Mouse (Mus musculus) adipocyte (in vitro differentiated cells): ENCODE measurements around the gene Olfr125.

Source experiments
- DNase-seq: peaks from one replicate; pipeline ENCODE4 v3.0.0-alpha.2; 2016; ENCODE audit warnings: low spot score

Olfr125 gene

GRCm38 (mm10) chr17:37832649-37833048, at the start of gene Olfr125:
TSS of gene Olfr125 (plus strand) at chr17:37832949.
- DNase-seq: no peak

- no peak for DNase-seq
Measured at GRCm38 (mm10) chr17:37793229-37793628, 39.5 kb upstream of the Olfr125 start, which contains the start of gene Olfr123. TSS of gene Olfr123 (plus strand) at chr17:37793529.

- DNase-seq: no peak
Measured at GRCm38 (mm10) chr17:37799588-37799987, 33.2 kb upstream of the Olfr125 start, which contains the start of gene Olfr124. TSS of gene Olfr124 (plus strand) at chr17:37799888.

- DNase-seq: no peak
Measured at GRCm38 (mm10) chr17:37847183-37847582, 14.4 kb downstream of the Olfr125 start, which contains the start of gene Olfr126. TSS of gene Olfr126 (plus strand) at chr17:37847483.

- no peak for DNase-seq
Measured at GRCm38 (mm10) chr17:37863901-37864300, 31.2 kb downstream of the Olfr125 start.

GRCm38 (mm10) chr17:37869676-37870205, 37.0 kb downstream of the Olfr125 start:
- no peak for DNase-seq

- no peak for DNase-seq
Measured at GRCm38 (mm10) chr17:37873830-37874229, 41.1 kb downstream of the Olfr125 start.
